Mouse (Mus musculus): ENCODE measurements at regions not wholly inside any gene's neighbourhood (a gene's known extent, or its start where the extent isn't known, plus 50 kb on each side); places are given as distances from the start of the nearest gene placed in this dataset.

- no peak for DNase-seq
Measured at GRCm38 (mm10) chr13:82187196-82187595, 404.3 kb downstream of the Cetn3 start.

- DNase-seq: peak; percentile 4
Measured at GRCm38 (mm10) chr13:82200739-82201138, 417.9 kb downstream of the Cetn3 start.

GRCm38 (mm10) chr13:82225430-82225829 lies 442.6 kb downstream of the Cetn3 start:
- DNase-seq: no peak

GRCm38 (mm10) chr13:82233901-82234300 lies 451.0 kb downstream of the Cetn3 start:
- DNase-seq: no peak

- no peak for DNase-seq
Measured at GRCm38 (mm10) chr13:82246231-82246630, 463.4 kb downstream of the Cetn3 start.

GRCm38 (mm10) chr13:82250361-82250760 lies 467.5 kb downstream of the Cetn3 start:
- DNase-seq: no peak

GRCm38 (mm10) chr13:82258491-82258935 lies 475.6 kb downstream of the Cetn3 start:
- DNase-seq: no peak

- no peak for DNase-seq
Measured at GRCm38 (mm10) chr13:82264236-82264635, 481.4 kb downstream of the Cetn3 start.

GRCm38 (mm10) chr13:82265170-82265569 lies 482.3 kb downstream of the Cetn3 start:
- no peak for DNase-seq

- no peak for DNase-seq
Measured at GRCm38 (mm10) chr13:82265736-82266135, 482.9 kb downstream of the Cetn3 start.

- no peak for DNase-seq
Measured at GRCm38 (mm10) chr13:82274733-82275132, 491.9 kb downstream of the Cetn3 start.

GRCm38 (mm10) chr13:82276001-82276400 lies 493.1 kb downstream of the Cetn3 start:
- DNase-seq: no peak

- DNase-seq: no peak
Measured at GRCm38 (mm10) chr13:82280744-82281143, 497.9 kb downstream of the Cetn3 start.

- no peak for DNase-seq
Measured at GRCm38 (mm10) chr13:82295834-82296233, 513.0 kb downstream of the Cetn3 start.

GRCm38 (mm10) chr13:82304227-82304626 lies 521.4 kb downstream of the Cetn3 start:
- DNase-seq: no peak

- no peak for DNase-seq
Measured at GRCm38 (mm10) chr13:82305076-82305475, 522.2 kb downstream of the Cetn3 start.

- peak; percentile 60 for DNase-seq
Measured at GRCm38 (mm10) chr13:82308336-82308735, 525.5 kb downstream of the Cetn3 start.

GRCm38 (mm10) chr13:82316573-82317202 lies 533.8 kb downstream of the Cetn3 start:
- peak; percentile 66 for DNase-seq

- DNase-seq: no peak
Measured at GRCm38 (mm10) chr13:82317203-82317580, 534.3 kb downstream of the Cetn3 start.

GRCm38 (mm10) chr13:82318395-82318794 lies 535.5 kb downstream of the Cetn3 start:
- no peak for DNase-seq

- no peak for DNase-seq
Measured at GRCm38 (mm10) chr13:82354355-82354754, 571.5 kb downstream of the Cetn3 start.

- DNase-seq: no peak
Measured at GRCm38 (mm10) chr13:82355296-82355695, 572.4 kb downstream of the Cetn3 start.

GRCm38 (mm10) chr13:82359442-82359841 lies 576.6 kb downstream of the Cetn3 start:
- DNase-seq: no peak

GRCm38 (mm10) chr13:82360711-82361110 lies 577.8 kb downstream of the Cetn3 start:
- DNase-seq: no peak

GRCm38 (mm10) chr13:82361379-82361778 lies 578.5 kb downstream of the Cetn3 start:
- DNase-seq: no peak

Data from right cerebral cortex, postnatal 25 days (tissue).